Mouse (Mus musculus) frontal cortex, postnatal 10 days (tissue): ENCODE results near the gene F830045P16Rik.

Experiments used
- DNase-seq, 2 experiments: peaks; one replicate each; pipeline ENCODE4 v3.0.0; 2022; ENCODE audit warnings: low spot score in 2 of 2, mixed read lengths in 1 of 2

F830045P16Rik gene

GRCm38 (mm10) chr2:129536377-129536776 lies at the start of gene F830045P16Rik:
Gene F830045P16Rik, minus strand, starts transcription at chr2:129536602.
- DNase-seq: no peak

- no peak for DNase-seq
These were observed 49.6 kb upstream of the F830045P16Rik start for GRCm38 (mm10) chr2:129585904-129586514.

- DNase-seq: no peak
These were observed 48.5 kb upstream of the F830045P16Rik start for GRCm38 (mm10) chr2:129584905-129585304.

- DNase-seq: no peak
These were observed 45.9 kb upstream of the F830045P16Rik start for GRCm38 (mm10) chr2:129582261-129582660.

GRCm38 (mm10) chr2:129581826-129582225 lies 45.4 kb upstream of the F830045P16Rik start:
- no peak for DNase-seq

- DNase-seq: no peak
These were observed 44.3 kb upstream of the F830045P16Rik start for GRCm38 (mm10) chr2:129580656-129581055.

- peak in 1 of 2 experiments; percentile 67 for DNase-seq
These were observed 40.4 kb upstream of the F830045P16Rik start for GRCm38 (mm10) chr2:129576611-129577447.

- no peak for DNase-seq
These were observed 38.7 kb upstream of the F830045P16Rik start for GRCm38 (mm10) chr2:129575113-129575512.

- peak; percentile 61 to 66 for DNase-seq
These were observed 38.1 kb upstream of the F830045P16Rik start for GRCm38 (mm10) chr2:129574395-129575046.

GRCm38 (mm10) chr2:129573701-129574273 lies 37.4 kb upstream of the F830045P16Rik start:
- DNase-seq: no peak

- DNase-seq: no peak
These were observed 33.2 kb upstream of the F830045P16Rik start for GRCm38 (mm10) chr2:129569556-129569955.

- DNase-seq: no peak
These were observed 32.7 kb upstream of the F830045P16Rik start for GRCm38 (mm10) chr2:129569120-129569519.

- DNase-seq: no peak
These were observed 27.7 kb upstream of the F830045P16Rik start for GRCm38 (mm10) chr2:129563944-129564709.

- peak in 1 of 2 experiments; percentile 59 for DNase-seq
These were observed 25.4 kb upstream of the F830045P16Rik start for GRCm38 (mm10) chr2:129561796-129562195.

GRCm38 (mm10) chr2:129558875-129559219 lies 22.4 kb upstream of the F830045P16Rik start:
- no peak for DNase-seq

- no peak for DNase-seq
These were observed 21.8 kb upstream of the F830045P16Rik start for GRCm38 (mm10) chr2:129558008-129558874.

- DNase-seq: no peak
These were observed 19.7 kb upstream of the F830045P16Rik start for GRCm38 (mm10) chr2:129556081-129556480.

- DNase-seq: no peak
These were observed 14.4 kb upstream of the F830045P16Rik start for GRCm38 (mm10) chr2:129550781-129551180.

- no peak for DNase-seq
These were observed 13.2 kb upstream of the F830045P16Rik start for GRCm38 (mm10) chr2:129549537-129550135.

- DNase-seq: no peak
These were observed 10.4 kb upstream of the F830045P16Rik start for GRCm38 (mm10) chr2:129546772-129547171.
